Mouse (Mus musculus) liver, postnatal 0 days (tissue): ENCODE data around the gene Gli2.

ENCODE experiments used
- CTCF ChIP-seq: sonication (generic); IDR thresholded peaks from 2 replicates; pipeline ENCODE4 v1.5.1; 2016; ENCODE audit warnings: antibody characterized with exemption, low read depth
- EP300 ChIP-seq: IDR thresholded peaks from 2 replicates; pipeline ENCODE4 v1.6.1; 2016; ENCODE audit warnings: antibody characterized with exemption, low read depth, mild to moderate bottlenecking

DNA sequence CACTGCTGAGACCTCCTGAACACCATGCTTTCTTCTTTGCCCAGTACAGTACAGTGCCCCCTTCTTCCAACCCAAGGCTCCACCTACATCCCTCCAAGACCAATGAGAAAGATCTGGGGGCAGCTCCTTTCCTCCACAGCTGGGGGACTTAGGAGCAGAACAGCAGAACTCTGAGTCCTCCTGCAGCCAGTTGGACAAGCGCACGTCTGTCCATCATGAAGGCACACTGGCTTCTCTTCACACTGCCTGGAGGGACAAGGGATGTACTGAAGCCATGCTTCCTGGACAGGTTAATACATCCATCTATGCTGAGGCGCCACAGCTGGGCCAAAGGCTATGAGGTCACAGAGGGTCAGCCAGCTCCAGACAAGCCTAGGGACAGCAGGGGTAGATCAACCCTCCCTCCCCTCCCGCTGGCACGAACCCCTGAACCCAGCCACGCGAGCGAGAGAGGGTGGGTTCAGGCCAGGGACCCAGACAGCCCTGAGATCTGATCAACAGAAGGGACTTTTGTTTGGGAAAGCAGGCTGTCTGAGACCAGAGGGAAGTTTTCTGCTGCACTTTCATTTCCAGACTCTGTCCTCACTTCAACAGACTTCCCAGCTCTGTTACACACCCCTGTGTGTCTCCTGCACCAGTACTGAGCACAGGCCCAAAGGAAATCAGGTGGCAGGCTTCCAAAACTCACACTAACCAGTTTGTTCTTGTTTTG is 27.6 kb downstream of the Gli2 start:
- TF ChIP-seq CTCF (no peak), EP300 (no peak)
